Mouse (Mus musculus) intestine, postnatal 0 days (tissue): ENCODE measurements around the gene Hist1h2ac. TPM values are rescaled to one million over a fixed set of nuclear protein-coding genes. Genes with fewer than 3 reads are reported as not detected.

Experiments
- ATAC-seq: fragments of 200-750 bp; cut with Nextera tagmentation; 2 replicates; pipeline ENCODE4 v1.8.0; 2017; ENCODE audit warnings: mild to moderate bottlenecking, moderate TSS enrichment, moderate library complexity
- H3K27ac ChIP-seq: fragments of 300-500 bp; sonication (generic); 2 replicates; pipeline ENCODE4 v1.5.1; 2014; ENCODE audit warnings: mild to moderate bottlenecking, low read depth, low read length, moderate library complexity
- H3K27me3 ChIP-seq: fragments of 300-500 bp; sonication (generic); replicated peaks from 2 replicates; pipeline ENCODE4 v1.6.1; 2014; ENCODE audit warnings: low read length, mixed read lengths; ENCODE audit not compliant: control insufficient read depth, insufficient read depth
- H3K36me3 ChIP-seq: fragments of 300-500 bp; sonication (generic); 2 replicates; pipeline ENCODE4 v1.6.1; 2014; ENCODE audit warnings: mild to moderate bottlenecking, moderate library complexity; ENCODE audit not compliant: control insufficient read depth, insufficient read depth
- H3K4me1 ChIP-seq: fragments of 300-500 bp; sonication (generic); replicated peaks from 2 replicates; pipeline ENCODE4 v1.6.1; 2014; ENCODE audit warnings: antibody characterized with exemption, low read length, mixed read lengths; ENCODE audit not compliant: control insufficient read depth, insufficient read depth
- H3K4me2 ChIP-seq: fragments of 300-500 bp; sonication (generic); replicated peaks from 2 replicates; pipeline ENCODE4 v1.6.1; 2014; ENCODE audit warnings: low read depth, mild to moderate bottlenecking, moderate library complexity
- H3K4me3 ChIP-seq: fragments of 300-500 bp; sonication (generic); 2 replicates; pipeline ENCODE4 v1.5.1; 2014; ENCODE audit warnings: low read depth, low read length
- H3K9ac ChIP-seq: fragments of 300-500 bp; sonication (generic); 2 replicates; pipeline ENCODE4 v1.6.1; 2014; ENCODE audit warnings: mild to moderate bottlenecking, low read depth, low read length
- H3K9me3 ChIP-seq: fragments of 300-500 bp; sonication (generic); 2 replicates; pipeline ENCODE4 v1.6.1; 2016; ENCODE audit warnings: mixed run types; ENCODE audit not compliant: control insufficient read depth
- CTCF ChIP-seq: sonication (generic); IDR thresholded peaks from 2 replicates; pipeline ENCODE4 v1.5.1; 2016; ENCODE audit warnings: low read depth, mild to moderate bottlenecking, control low read depth, antibody characterized with exemption, moderate library complexity
- WGBS: fragments of 180-500 bp; shearing (Covaris S2); extraction: QIAGEN DNeasy Blood & Tissue Kit; methylation state at CpG from one replicate; pipeline ENCODE4 v1.1.7; 2014; 5-methylcytosine and 5-hydroxymethylcytosine counted together
- polyA plus RNA-seq: library from polyadenylated mRNA; unstranded; fragments of >200 nt; fragmentation: Nextera tagmentation; extraction: Ambion mirVana; gene quantifications from 2 replicates; pipeline ENCODE4 v1.2.1, GENCODE M21; 2015

Gene Hist1h2ac
- polyA plus RNA-seq, 1 experiment from 2014 or later: 0.46 TPM

DNA sequence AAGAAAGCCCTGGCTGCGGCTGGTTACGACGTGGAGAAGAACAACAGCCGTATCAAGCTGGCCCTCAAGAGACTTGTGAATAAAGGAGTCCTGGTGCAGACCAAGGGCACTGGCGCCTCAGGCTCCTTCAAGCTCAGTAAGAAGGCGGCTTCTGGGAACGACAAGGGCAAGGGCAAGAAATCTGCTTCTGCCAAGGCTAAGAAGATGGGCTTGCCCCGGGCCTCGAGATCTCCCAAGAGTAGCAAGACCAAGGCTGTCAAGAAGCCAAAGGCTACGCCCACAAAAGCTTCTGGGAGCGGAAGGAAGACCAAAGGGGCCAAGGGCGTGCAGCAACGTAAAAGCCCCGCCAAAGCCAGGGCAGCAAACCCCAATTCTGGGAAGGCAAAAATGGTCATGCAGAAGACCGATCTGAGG lies 12.3 kb upstream of the Hist1h2ac start:
- no peak overlapping the region for H3K4me2 ChIP-seq
- H3K4me3 ChIP-seq: no peak overlapping the region
- no peaks in the 10 kb centered on the region for H3K4me1 ChIP-seq
- no peaks in the 10 kb centered on the region for H3K36me3 ChIP-seq
- no peak for TF ChIP-seq CTCF
- no peak overlapping the region for H3K9ac ChIP-seq
- WGBS: 76% methylated on average over 15 of the region's 15 CpGs
- no peak for ATAC-seq
- no peaks in the 10 kb centered on the region for H3K27me3 ChIP-seq
- H3K9me3 ChIP-seq: no peaks in the 10 kb centered on the region
- H3K27ac ChIP-seq: no peak overlapping the region

DNA sequence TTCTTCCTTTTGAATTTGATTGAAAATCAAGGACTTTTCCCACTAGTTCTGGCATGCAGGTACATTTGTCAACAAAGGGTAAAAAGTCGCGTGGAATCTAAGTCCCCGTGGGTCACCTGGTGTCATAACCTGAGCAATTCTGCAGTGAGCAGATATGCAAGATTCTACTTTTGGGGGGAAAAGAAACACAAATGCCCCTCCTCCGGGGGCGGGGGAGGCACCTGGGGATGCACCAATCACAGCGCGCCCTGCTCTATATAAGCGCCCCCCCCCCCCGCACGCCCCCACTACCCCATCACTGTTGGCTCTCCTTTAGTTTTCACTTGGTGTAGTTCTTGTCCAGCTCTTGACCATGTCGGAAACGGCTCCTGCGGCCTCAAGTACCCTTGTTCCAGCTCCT lies 11.8 kb upstream of the Hist1h2ac start, which contains the start of gene Hist1h1t:
Hist1h1t (plus strand) TSS at position 301 of the 400 bp plus-strand sequence.
- Histone ChIP-seq H3K9me3 (no peaks in the 10 kb centered on the region), H3K27me3 (no peaks in the 10 kb centered on the region), H3K27ac (no peak within 1 kb of the TSS), H3K4me2 (no peak within 1 kb of the TSS), H3K4me1 (no peaks in the 10 kb centered on the region), H3K9ac (no peak within 1 kb of the TSS), H3K4me3 (no peak within 1 kb of the TSS), H3K36me3 (no peaks in the 10 kb centered on the region)
- ATAC-seq: no peak
- no peak for TF ChIP-seq CTCF
- WGBS: 60% methylated on average over 12 of the region's 13 CpGs

DNA sequence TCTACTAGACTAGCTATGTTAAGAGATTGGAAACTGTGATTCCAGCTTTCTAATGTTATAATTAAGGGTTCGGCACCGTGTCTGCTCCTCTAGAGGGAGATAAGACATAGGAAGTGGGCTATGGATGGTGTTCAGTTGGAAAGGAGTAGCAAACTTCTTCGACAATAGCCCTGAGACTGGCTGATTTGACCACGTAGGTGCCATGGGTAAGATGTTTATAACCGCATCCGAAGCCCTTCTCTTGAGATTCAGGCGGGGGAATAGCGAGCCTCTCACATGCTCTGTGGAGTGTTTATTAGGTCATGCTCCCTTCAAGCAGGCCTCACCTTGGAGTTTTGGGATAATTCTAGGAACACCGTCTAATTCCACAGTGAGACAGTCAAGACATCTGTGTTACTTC lies 11.2 kb upstream of the Hist1h2ac start:
- ATAC-seq: no peak
- no peak for TF ChIP-seq CTCF
- 96% methylated on average over 9 of the region's 9 CpGs for WGBS
- Histone ChIP-seq H3K9me3 (no peaks in the 10 kb centered on the region), H3K4me2 (no peak overlapping the region), H3K27ac (no peak overlapping the region), H3K4me1 (no peaks in the 10 kb centered on the region), H3K4me3 (no peak overlapping the region), H3K27me3 (no peaks in the 10 kb centered on the region), H3K9ac (no peak overlapping the region), H3K36me3 (no peaks in the 10 kb centered on the region)

DNA sequence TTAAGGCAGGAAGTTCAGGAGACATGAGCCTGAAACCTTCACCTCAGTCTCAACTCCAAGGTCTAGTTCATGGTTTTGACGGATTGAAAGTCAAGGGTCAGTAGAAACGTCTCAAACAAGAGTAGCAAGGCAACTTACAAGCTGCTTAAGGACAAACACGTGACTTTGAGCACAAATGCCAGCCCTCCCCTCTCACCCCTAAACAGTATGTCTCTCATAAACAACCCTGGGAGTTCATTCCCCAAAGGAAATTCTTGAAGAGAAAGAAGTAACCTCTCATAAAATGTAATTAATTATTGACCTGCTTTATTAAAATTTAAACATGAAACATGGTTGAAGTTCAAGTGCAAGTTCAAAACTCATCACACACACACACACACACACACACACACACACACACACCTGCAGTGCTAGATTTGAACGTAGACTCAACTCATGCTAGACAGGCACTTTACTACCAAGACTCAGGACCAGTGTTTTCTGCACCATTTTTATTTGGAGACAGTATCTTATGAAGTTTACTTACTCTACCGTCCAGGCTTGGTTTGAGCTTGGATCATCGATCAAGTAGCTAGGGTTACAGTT lies 10.2 kb upstream of the Hist1h2ac start:
- WGBS: 59% methylated on average over 6 of the region's 6 CpGs

DNA sequence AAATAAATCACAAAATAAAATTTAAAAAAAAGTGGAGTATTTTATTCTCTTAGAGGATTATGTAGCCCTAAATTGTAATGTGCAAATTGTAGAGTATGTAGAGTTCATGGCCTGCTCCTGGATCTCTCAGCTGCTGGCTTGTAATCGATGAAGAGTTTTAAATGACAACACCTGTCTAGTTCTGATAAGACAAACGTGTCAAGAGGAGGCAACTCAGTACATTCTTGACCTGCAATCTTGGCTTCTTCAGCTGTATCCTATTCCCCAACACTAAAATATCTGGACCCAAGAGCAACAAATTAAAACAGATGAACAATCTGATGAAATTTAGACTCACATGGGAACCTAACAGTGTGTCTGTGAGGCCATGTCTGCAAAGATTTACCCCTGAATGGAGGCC lies 5.7 kb upstream of the Hist1h2ac start:
- Histone ChIP-seq H3K4me2 (no peak overlapping the region), H3K36me3 (no peaks in the 10 kb centered on the region), H3K9me3 (no peaks in the 10 kb centered on the region), H3K27me3 (no peaks in the 10 kb centered on the region), H3K4me1 (0 out of 2 replicates have a peak, but pooled peaks cover 3% of the 10 kb centered on the region), H3K9ac (no peak overlapping the region), H3K27ac (no peak overlapping the region), H3K4me3 (no peak overlapping the region)
- ATAC-seq: no peak
- 54% methylated on average over 2 of the region's 2 CpGs for WGBS
- TF ChIP-seq CTCF: no peak

More for the DNA sequence above, 10.2 kb upstream of the Hist1h2ac start:
- no peak for ATAC-seq
- H3K4me2 ChIP-seq: no peak overlapping the region
- no peak for TF ChIP-seq CTCF
- no peak overlapping the region for H3K4me3 ChIP-seq
- no peaks in the 10 kb centered on the region for H3K27me3 ChIP-seq
- no peaks in the 10 kb centered on the region for H3K4me1 ChIP-seq
- H3K27ac ChIP-seq: no peak overlapping the region
- no peaks in the 10 kb centered on the region for H3K9me3 ChIP-seq
- no peak overlapping the region for H3K9ac ChIP-seq
- no peaks in the 10 kb centered on the region for H3K36me3 ChIP-seq

DNA sequence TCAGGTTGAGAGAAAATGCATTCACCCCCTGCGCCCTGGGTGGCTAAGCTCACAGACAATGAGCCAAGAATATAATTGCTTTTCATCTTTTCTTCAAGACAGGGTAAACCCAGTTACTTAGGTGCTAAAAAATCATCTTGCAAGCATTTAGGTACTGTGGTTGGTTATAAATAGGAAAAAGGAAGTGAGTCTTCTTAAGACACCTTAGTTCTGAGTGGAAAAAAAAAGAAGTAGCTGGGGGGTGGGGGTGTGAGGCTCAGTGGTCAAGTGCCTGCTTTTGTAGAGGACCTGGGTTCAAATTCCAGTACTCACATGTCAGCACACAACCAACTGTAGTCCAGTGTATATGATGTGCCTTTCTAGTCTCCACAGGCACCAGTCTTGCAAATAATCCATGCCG lies 5.2 kb upstream of the Hist1h2ac start:
- Histone ChIP-seq H3K27me3 (no peaks in the 10 kb centered on the region), H3K9ac (no peak overlapping the region), H3K27ac (no peak overlapping the region), H3K4me1 (0 out of 2 replicates have a peak, but pooled peaks cover 3% of the 10 kb centered on the region), H3K9me3 (no peaks in the 10 kb centered on the region), H3K36me3 (no peaks in the 10 kb centered on the region), H3K4me3 (no peak overlapping the region), H3K4me2 (no peak overlapping the region)
- ATAC-seq: no peak
- no peak for TF ChIP-seq CTCF
- WGBS: 94% methylated on average over 2 of the region's 2 CpGs
